Mouse (Mus musculus) MEL (cell line): ENCODE results near the gene Wdr75.

ENCODE experiments used
- CTCF ChIP-seq, 3 experiments: IDR thresholded peaks in 2 of 3; conservative IDR thresholded peaks in 1 of 3; 2 replicates each; pipeline ENCODE4 v1.5.1; 2011 to 2012; ENCODE audit warnings: low read length in 3 of 3, low read depth in 2 of 3, mild to moderate bottlenecking in 2 of 3, improper control_type of control experiment in 1 of 3, inconsistent platforms in 1 of 3, mixed read lengths in 1 of 3, moderate library complexity in 1 of 3; ENCODE audit not compliant: control insufficient read depth in 1 of 3, insufficient read depth in 1 of 3, poor library complexity in 1 of 3, severe bottlenecking in 1 of 3
- EP300 ChIP-seq, 2 experiments: IDR thresholded peaks; 2 replicates each; pipeline ENCODE4 v1.6.1; 2011; ENCODE audit warnings: improper control_type of control experiment in 2 of 2, low read length in 2 of 2, low read depth in 1 of 2, mild to moderate bottlenecking in 1 of 2
- MAFK ChIP-seq: IDR thresholded peaks from 2 replicates; pipeline ENCODE4 v1.6.1; 2011; ENCODE audit warnings: low read depth, mild to moderate bottlenecking, low read length, improper control_type of control experiment, borderline replicate concordance
- MAX ChIP-seq: IDR thresholded peaks from 2 replicates; pipeline ENCODE4 v1.6.1; 2011; ENCODE audit warnings: low read length, improper control_type of control experiment
- MEF2A ChIP-seq: IDR thresholded peaks from 2 replicates; pipeline ENCODE4 v1.6.1; 2014; ENCODE audit warnings: low read depth, mild to moderate bottlenecking, inconsistent platforms, low read length, improper control_type of control experiment; ENCODE audit not compliant: poor library complexity, insufficient replicate concordance, severe bottlenecking; ENCODE audit errors: extremely low read depth
- MXI1 ChIP-seq: IDR thresholded peaks from 2 replicates; pipeline ENCODE4 v1.6.1; 2011; ENCODE audit warnings: mild to moderate bottlenecking, low read depth, low read length, improper control_type of control experiment
- POLR2A ChIP-seq, 2 experiments: IDR thresholded peaks; 2 replicates each; pipeline ENCODE4 v1.6.1; 2011 to 2012; ENCODE audit warnings: low read length in 2 of 2, mild to moderate bottlenecking in 2 of 2, control low read depth in 1 of 2, improper control_type of control experiment in 1 of 2, low read depth in 1 of 2, moderate library complexity in 1 of 2; ENCODE audit not compliant: control insufficient read depth in 1 of 2, insufficient read depth in 1 of 2, poor library complexity in 1 of 2
- POLR2AphosphoS5 ChIP-seq: IDR thresholded peaks from 2 replicates; pipeline ENCODE4 v1.6.1; 2012; ENCODE audit warnings: low read depth, borderline replicate concordance, mild to moderate bottlenecking, inconsistent platforms, low read length, moderate library complexity, mixed read lengths
- RAD21 ChIP-seq: IDR thresholded peaks from 2 replicates; pipeline ENCODE4 v1.6.1; 2011; ENCODE audit warnings: mild to moderate bottlenecking, low read depth, low read length, improper control_type of control experiment
- ZC3H11A ChIP-seq: IDR thresholded peaks from 2 replicates; pipeline ENCODE4 v1.6.1; 2012; ENCODE audit warnings: low read depth, mild to moderate bottlenecking, inconsistent platforms, low read length, improper control_type of control experiment

DNA sequence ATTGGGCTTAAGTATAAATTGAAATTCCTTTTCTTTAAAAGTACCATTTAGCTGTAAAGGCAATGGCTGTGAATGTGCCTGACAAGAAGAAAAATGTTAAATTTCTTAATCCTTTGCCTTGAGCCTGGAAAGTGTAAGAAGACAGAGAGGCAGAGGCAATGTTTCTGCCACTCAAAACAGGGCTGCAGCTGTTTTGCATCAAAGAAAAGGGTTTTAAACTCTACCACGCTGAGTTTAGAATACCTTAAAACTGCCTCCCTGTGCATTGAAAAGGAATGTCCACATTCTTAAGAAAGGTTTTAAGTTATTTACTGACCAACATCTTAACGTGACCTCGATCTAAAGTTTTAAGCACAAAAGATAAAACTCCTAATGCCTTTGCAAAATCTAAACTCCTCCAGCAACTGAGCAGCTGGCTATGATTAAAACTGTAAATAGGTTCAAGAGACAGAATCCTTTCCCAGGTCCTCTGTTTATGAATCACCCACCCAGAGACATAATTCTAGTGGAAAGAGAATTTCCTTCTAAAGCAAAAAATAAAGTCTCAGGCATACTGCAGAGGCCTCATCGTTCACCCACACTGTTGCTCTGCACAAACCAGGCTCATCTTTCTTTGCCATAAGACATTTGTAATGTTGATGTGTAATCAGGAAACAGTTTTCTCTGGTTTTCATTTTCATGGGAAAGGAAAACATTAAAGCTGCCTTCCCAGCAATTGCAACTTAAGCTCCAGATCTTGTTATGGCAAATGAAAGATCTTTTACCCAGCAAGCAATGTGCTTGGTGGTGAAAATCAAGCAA is 34.1 kb upstream of the Wdr75 start:
- TF ChIP-seq POLR2AphosphoS5 (no peak), MAX (no peak), POLR2A (IDR thresholded peaks at IDR 0.05; ENCODE audit: control insufficient read depth in 1 of 2, insufficient read depth in 1 of 2, low read depth in 1 of 2, low read length in 2 of 2, poor library complexity in 1 of 2) (no peak), MEF2A (no peak), CTCF (IDR thresholded peaks at IDR 0.05 in 2 of 3, conservative IDR thresholded peaks at IDR 0.05 in 1 of 3; ENCODE audit: control insufficient read depth in 1 of 3, insufficient read depth in 1 of 3, low read depth in 2 of 3, low read length in 3 of 3, poor library complexity in 1 of 3, severe bottlenecking in 1 of 3) (no peak), MXI1 (no peak), EP300 (IDR thresholded peaks at IDR 0.05; ENCODE audit: low read depth in 1 of 2, low read length in 2 of 2) (no peak), ZC3H11A (no peak), MAFK (no peak), RAD21 (no peak)
